Mouse (Mus musculus) embryonic facial prominence, embryonic 15.5 days (tissue): ENCODE results near the gene Ppp1r12c. TPM values are rescaled to one million over a fixed set of nuclear protein-coding genes. Genes with fewer than 3 reads are reported as not detected.
A peak's percentile ranks its signal among the peaks of the same experiment; 100 is the strongest.

Source experiments
- ATAC-seq: fragments of 200-750 bp; cut with Nextera tagmentation; 2 replicates; pipeline ENCODE4 v1.8.0; 2017; ENCODE audit warnings: low read depth, moderate TSS enrichment; ENCODE audit not compliant: insufficient number of reproducible peaks, low FRiP score, low TSS enrichment
- H3K27ac ChIP-seq: fragments of 300-500 bp; sonication (generic); replicated peaks from 2 replicates; pipeline ENCODE4 v1.5.1; 2015; ENCODE audit warnings: mild to moderate bottlenecking, inconsistent platforms
- H3K27me3 ChIP-seq: fragments of 300-500 bp; sonication (generic); 2 replicates; pipeline ENCODE4 v1.6.1; 2015; ENCODE audit warnings: inconsistent platforms
- H3K36me3 ChIP-seq: fragments of 300-500 bp; sonication (generic); 2 replicates; pipeline ENCODE4 v1.6.1; 2015; ENCODE audit warnings: mild to moderate bottlenecking, inconsistent platforms
- H3K4me1 ChIP-seq: fragments of 300-500 bp; sonication (generic); 2 replicates; pipeline ENCODE4 v1.6.1; 2015; ENCODE audit warnings: inconsistent platforms
- H3K4me2 ChIP-seq: fragments of 300-500 bp; sonication (generic); replicated peaks from 2 replicates; pipeline ENCODE4 v1.6.1; 2015; ENCODE audit warnings: mild to moderate bottlenecking, inconsistent platforms
- H3K4me3 ChIP-seq: fragments of 300-500 bp; sonication (generic); replicated peaks from 2 replicates; pipeline ENCODE4 v1.5.1; 2015; ENCODE audit warnings: mild to moderate bottlenecking, inconsistent platforms
- H3K9ac ChIP-seq: fragments of 300-500 bp; sonication (generic); 2 replicates; pipeline ENCODE4 v1.6.1; 2015; ENCODE audit warnings: inconsistent platforms
- H3K9me3 ChIP-seq: fragments of 300-500 bp; sonication (generic); replicated peaks from 2 replicates; pipeline ENCODE4 v1.6.1; 2016; ENCODE audit warnings: inconsistent platforms
- WGBS: fragments of 180-500 bp; shearing (Covaris S2); methylation state at CpG from one replicate; pipeline ENCODE4 v1.1.7; 2015; 5-methylcytosine and 5-hydroxymethylcytosine counted together
- microRNA-seq: library from miRNA; unstranded; fragments of <30 nt; microRNA quantifications from one replicate; pipeline ENCODE4, GENCODE M21; 2016; ENCODE audit warnings: borderline number of aligned reads
- polyA plus RNA-seq: library from polyadenylated mRNA; unstranded; fragments of >200 nt; fragmentation: Nextera tagmentation; extraction: Ambion mirVana; gene quantifications from 2 replicates; pipeline ENCODE4 v1.2.1, GENCODE M21; 2015

Gene Ppp1r12c
- polyA plus RNA-seq, 1 experiment from 2014 or later: 57.2 TPM

- Histone ChIP-seq H3K36me3 (no peaks in the 10 kb centered on the region), H3K27me3 (no peaks in the 10 kb centered on the region), H3K4me1 (no peaks in the 10 kb centered on the region), H3K9me3 (no peaks in the 10 kb centered on the region), H3K4me3 (no peak overlapping the region), H3K4me2 (no peak overlapping the region), H3K27ac (no peak overlapping the region; the same call in 1 of the 2 replicates), H3K9ac (no peak overlapping the region)
- WGBS: 21% methylated on average over 4 of the region's 4 CpGs
- ATAC-seq: 0 out of 2 replicates have a peak, but pooled peaks have one; percentile 24
Measured at GRCm38 (mm10) chr7:4452644-4453043, 48.8 kb downstream of the Ppp1r12c start.

DNA sequence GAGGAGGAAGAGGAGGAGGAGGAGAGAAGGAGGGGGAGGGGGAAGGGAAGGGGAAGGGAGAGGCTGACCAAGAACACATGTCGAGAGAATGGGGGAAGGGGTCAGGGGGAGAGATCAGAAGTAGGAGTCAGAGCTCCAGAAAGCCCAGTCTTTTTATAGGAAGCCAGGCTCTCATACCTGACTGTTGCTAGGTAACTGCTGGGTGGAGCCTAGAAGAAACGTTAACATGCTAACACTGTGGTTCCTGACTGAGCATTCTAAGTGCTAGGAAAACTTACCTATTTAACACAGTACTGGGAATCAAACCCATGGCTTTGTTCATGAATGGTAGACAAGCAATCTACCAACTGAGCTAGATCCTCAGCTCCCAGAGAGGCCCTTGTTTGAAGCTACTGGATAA is 52.3 kb downstream of the Ppp1r12c start:
- no peak overlapping the region for H3K9ac ChIP-seq
- peaks cover 5% of the 10 kb centered on the region for H3K4me1 ChIP-seq
- no peak for ATAC-seq
- no peaks in the 10 kb centered on the region for H3K36me3 ChIP-seq
- no peak overlapping the region for H3K4me2 ChIP-seq
- H3K27ac ChIP-seq: no peak overlapping the region
- H3K4me3 ChIP-seq: no peak overlapping the region
- no peaks in the 10 kb centered on the region for H3K27me3 ChIP-seq
- WGBS: 11% methylated on average over 2 of the region's 2 CpGs
- H3K9me3 ChIP-seq: no peaks in the 10 kb centered on the region

DNA sequence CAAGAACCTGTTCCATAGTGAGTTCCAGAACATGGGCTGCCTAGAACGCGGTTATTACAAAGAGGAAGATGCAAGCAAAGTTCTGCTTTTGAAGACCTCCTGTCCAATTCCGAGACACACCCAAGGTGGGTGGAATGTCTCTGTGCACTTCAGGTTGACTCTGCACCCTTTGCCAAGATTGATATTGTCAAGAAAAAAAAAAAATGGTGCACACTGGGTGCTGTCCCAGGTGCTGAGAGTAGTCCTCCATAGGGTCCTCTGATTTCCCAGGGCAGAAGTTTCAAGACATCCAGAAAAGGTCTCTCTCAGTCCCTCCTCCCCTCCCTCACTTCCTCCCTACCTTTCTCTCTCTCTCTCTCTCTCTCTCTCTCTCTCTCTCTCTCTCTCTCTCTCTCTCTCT is 53.0 kb downstream of the Ppp1r12c start:
- H3K9me3 ChIP-seq: no peaks in the 10 kb centered on the region
- no peak for ATAC-seq
- H3K4me2 ChIP-seq: no peak overlapping the region
- no peaks in the 10 kb centered on the region for H3K27me3 ChIP-seq
- no peak overlapping the region for H3K4me3 ChIP-seq
- WGBS: 84% methylated on average over 3 of the region's 3 CpGs
- H3K27ac ChIP-seq: no peak overlapping the region
- H3K4me1 ChIP-seq: peaks cover 8% of the 10 kb centered on the region
- H3K36me3 ChIP-seq: peaks cover 7% of the 10 kb centered on the region
- no peak overlapping the region for H3K9ac ChIP-seq

- H3K9me3 ChIP-seq: no peaks in the 10 kb centered on the region
- H3K27ac ChIP-seq: no peak overlapping the region
- peaks cover 20% of the 10 kb centered on the region for H3K36me3 ChIP-seq
- ATAC-seq: no peak
- H3K4me3 ChIP-seq: no peak overlapping the region
- no peak overlapping the region for H3K4me2 ChIP-seq
- H3K9ac ChIP-seq: no peak overlapping the region
- no peaks in the 10 kb centered on the region for H3K27me3 ChIP-seq
- WGBS: 4% methylated on average over 1 of the region's 1 CpGs
- peaks cover 8% of the 10 kb centered on the region for H3K4me1 ChIP-seq
Measured at GRCm38 (mm10) chr7:4447138-4447537, 54.3 kb downstream of the Ppp1r12c start.

DNA sequence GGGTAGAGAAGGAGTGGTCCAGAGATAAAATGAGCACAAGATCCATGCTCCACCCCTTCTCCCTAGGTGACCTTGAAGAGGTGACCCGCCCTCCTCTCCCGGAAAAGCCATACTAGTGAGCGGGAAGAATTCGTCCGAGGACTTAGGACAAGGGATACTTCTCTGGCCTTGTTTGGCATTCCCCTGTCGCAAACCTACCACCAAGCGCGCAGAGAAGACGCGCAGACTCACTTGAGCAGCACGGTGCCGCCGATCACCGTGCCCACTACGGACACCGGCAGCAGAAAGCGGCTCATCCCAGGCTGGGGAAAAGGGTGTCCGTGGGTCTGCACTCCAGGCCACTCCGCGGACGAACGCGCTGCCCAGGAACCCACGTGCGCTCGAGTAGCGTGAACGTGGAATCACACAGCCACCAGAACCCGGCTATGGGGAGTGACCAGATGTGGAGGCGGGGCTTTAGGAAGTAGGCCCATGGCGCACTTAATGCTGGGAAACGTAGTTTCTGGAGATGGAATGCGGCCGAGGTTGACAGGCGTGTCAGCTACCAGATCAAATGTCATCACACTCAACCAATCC is 56.2 kb downstream of the Ppp1r12c start, which contains the start of gene Rdh13:
TSS of gene Rdh13 (minus strand) at position 434 of the 576 bp plus-strand sequence.
- Histone ChIP-seq H3K36me3 (peaks cover 38% of the 10 kb centered on the region), H3K4me2 (peak within 1 kb of the TSS; percentile 71), H3K9me3 (no peaks in the 10 kb centered on the region), H3K4me1 (peaks cover 8% of the 10 kb centered on the region), H3K27ac (peak within 1 kb of the TSS; percentile 76), H3K9ac (peak within 1 kb of the TSS; percentile 68), H3K4me3 (peak within 1 kb of the TSS; percentile 89), H3K27me3 (no peaks in the 10 kb centered on the region)
- peak; percentile 93 for ATAC-seq
- WGBS: under 1% methylated on average over 35 of the region's 35 CpGs

GRCm38 (mm10) chr7:4440549-4440948 is 60.9 kb downstream of the Ppp1r12c start:
- no peak overlapping the region for H3K9ac ChIP-seq
- no peaks in the 10 kb centered on the region for H3K9me3 ChIP-seq
- WGBS: 90% methylated on average over 10 of the region's 10 CpGs
- peaks cover 8% of the 10 kb centered on the region for H3K4me1 ChIP-seq
- H3K4me3 ChIP-seq: no peak overlapping the region
- H3K4me2 ChIP-seq: no peak overlapping the region
- ATAC-seq: no peak
- no peaks in the 10 kb centered on the region for H3K27me3 ChIP-seq
- no peak overlapping the region for H3K27ac ChIP-seq
- H3K36me3 ChIP-seq: peaks cover 71% of the 10 kb centered on the region

DNA sequence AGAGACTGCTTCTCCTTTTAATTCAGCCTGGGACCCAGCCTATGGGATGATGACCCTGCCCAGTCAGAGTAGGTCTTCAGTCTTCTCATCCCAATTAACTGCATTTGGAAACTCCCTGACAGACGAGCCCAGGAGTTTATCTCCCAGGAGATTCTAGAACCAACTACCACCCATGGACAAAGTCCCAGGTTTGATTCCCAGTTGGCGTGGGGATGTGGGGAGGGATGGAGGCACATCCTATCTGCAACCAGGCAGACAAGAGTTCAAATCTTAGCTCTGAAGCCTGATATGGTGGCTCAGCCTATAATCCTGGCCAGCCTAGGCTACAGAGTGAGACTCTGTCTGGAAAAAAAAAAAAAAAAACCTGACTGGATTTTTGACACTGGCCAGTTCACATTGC is 63.8 kb downstream of the Ppp1r12c start:
- 84% methylated on average over 2 of the region's 2 CpGs for WGBS
- Histone ChIP-seq H3K9ac (no peak overlapping the region), H3K36me3 (peaks cover 84% of the 10 kb centered on the region), H3K27ac (no peak overlapping the region), H3K4me2 (no peak overlapping the region), H3K4me3 (no peak overlapping the region), H3K4me1 (no peaks in the 10 kb centered on the region), H3K9me3 (no peaks in the 10 kb centered on the region), H3K27me3 (no peaks in the 10 kb centered on the region)
- no peak for ATAC-seq

DNA sequence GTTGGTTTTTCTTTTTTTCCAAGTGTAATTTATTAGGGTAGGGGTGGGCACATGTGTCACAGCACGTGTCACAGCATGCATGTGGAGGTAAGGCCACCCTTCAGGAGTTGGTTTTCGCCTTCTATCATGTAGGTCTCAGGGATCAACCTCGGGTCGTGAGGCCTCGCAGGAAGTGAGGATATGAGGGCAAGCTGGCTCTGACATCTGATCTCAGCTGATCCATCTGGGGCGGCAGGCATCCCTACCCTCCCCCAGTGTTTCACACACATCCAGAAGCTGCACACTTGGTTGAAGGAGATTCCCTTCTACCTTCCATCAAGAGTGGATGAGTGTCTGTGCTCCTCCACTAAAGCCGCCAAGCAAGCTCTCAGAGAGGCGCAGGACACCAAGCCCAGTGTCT is 69.5 kb downstream of the Ppp1r12c start:
- H3K27me3 ChIP-seq: no peaks in the 10 kb centered on the region
- H3K9ac ChIP-seq: no peak overlapping the region
- no peak for ATAC-seq
- no peak overlapping the region for H3K4me2 ChIP-seq
- WGBS: 85% methylated on average over 8 of the region's 8 CpGs
- peaks cover 88% of the 10 kb centered on the region for H3K36me3 ChIP-seq
- H3K9me3 ChIP-seq: no peaks in the 10 kb centered on the region
- H3K27ac ChIP-seq: no peak overlapping the region
- no peak overlapping the region for H3K4me3 ChIP-seq
- no peaks in the 10 kb centered on the region for H3K4me1 ChIP-seq

GRCm38 (mm10) chr7:4431548-4431947 is 69.9 kb downstream of the Ppp1r12c start:
- WGBS: 81% methylated on average over 6 of the region's 6 CpGs
- no peaks in the 10 kb centered on the region for H3K27me3 ChIP-seq
- no peak overlapping the region for H3K9ac ChIP-seq
- H3K36me3 ChIP-seq: peaks cover 86% of the 10 kb centered on the region
- H3K27ac ChIP-seq: no peak overlapping the region
- no peak overlapping the region for H3K4me2 ChIP-seq
- no peak overlapping the region for H3K4me3 ChIP-seq
- H3K4me1 ChIP-seq: no peaks in the 10 kb centered on the region
- no peak for ATAC-seq
- H3K9me3 ChIP-seq: no peaks in the 10 kb centered on the region

Small RNA genes within 50 kb of the gene (microRNA-seq; reads per million reads assigned to microRNA genes)
- not detected for gene Gm24605

Other genes with a start within 250 kb of the Ppp1r12c start
- gene Ncr1, start 164.0 kb downstream of the Ppp1r12c start, polyA plus RNA-seq: not detected in 2 replicates
- gene Gp6, start 103.9 kb downstream of the Ppp1r12c start, polyA plus RNA-seq: 0.11 TPM in 1 of 2 replicates, not detected in the other
- 24.4 and 25.3 TPM in 2 replicates for gene Rdh13, start 56.0 kb downstream of the Ppp1r12c start, polyA plus RNA-seq
- 13.6 and 17.6 TPM in 2 replicates for gene Eps8l1, start 41.0 kb downstream of the Ppp1r12c start, polyA plus RNA-seq
- 290 and 382 TPM in 2 replicates for gene Tnnt1, start 14.7 kb upstream of the Ppp1r12c start, polyA plus RNA-seq
- gene Tnni3, start 22.5 kb upstream of the Ppp1r12c start, polyA plus RNA-seq: 5.1 and 5.9 TPM in 2 replicates
- 4.4 and 7.8 TPM in 2 replicates for gene Dnaaf3, start 30.8 kb upstream of the Ppp1r12c start, polyA plus RNA-seq
- gene Syt5, start 45.9 kb upstream of the Ppp1r12c start, polyA plus RNA-seq: 9.1 and 10.7 TPM in 2 replicates
- not detected in 2 replicates for gene Ptprh, start 102.4 kb upstream of the Ppp1r12c start, polyA plus RNA-seq
- 1.0 and 1.3 TPM in 2 replicates for gene Tmem86b, start 129.7 kb upstream of the Ppp1r12c start, polyA plus RNA-seq
- gene Ppp6r1, start 157.3 kb upstream of the Ppp1r12c start, polyA plus RNA-seq: 9.8 and 10.3 TPM in 2 replicates
- 80.6 and 87.7 TPM in 2 replicates for gene Hspbp1, start 183.4 kb upstream of the Ppp1r12c start, polyA plus RNA-seq
- 1.5 and 2.1 TPM in 2 replicates for gene Brsk1, start 188.9 kb upstream of the Ppp1r12c start, polyA plus RNA-seq
- gene Tmem150b, start 223.6 kb upstream of the Ppp1r12c start, polyA plus RNA-seq: 0.13 and 0.20 TPM in 2 replicates
- 57.9 and 58.2 TPM in 2 replicates for gene Kmt5c, start 238.4 kb upstream of the Ppp1r12c start, polyA plus RNA-seq